Mouse (Mus musculus): ENCODE results near the gene Igsf23. TPM values are rescaled to one million over a fixed set of nuclear protein-coding genes. Genes with fewer than 3 reads are reported as not detected.

Igsf23 gene
- polyA plus RNA-seq, 1 experiment: 22.4 TPM

DNA sequence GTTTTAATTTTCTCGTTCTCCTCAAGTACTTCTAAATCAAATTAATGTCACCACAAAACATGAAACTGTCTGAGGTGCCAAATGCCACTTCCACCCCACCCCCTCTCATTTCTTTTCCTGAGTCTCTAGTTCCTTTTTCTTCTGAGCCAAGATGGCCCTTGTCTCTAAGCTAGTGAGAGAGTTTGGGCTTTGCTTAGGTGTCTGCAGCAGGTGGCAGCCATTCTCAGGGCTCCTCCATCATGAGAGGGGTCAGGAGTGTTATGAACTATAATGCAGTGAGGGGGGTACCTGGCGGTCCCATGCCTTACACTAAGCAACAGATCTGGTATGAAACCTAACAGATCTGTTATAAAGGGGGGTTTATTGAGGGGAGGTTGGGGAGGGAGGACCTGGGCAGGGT, 27.2 kb downstream of the Igsf23 start:
- H3K36me3 ChIP-seq (ENCODE audit: control insufficient read depth, insufficient read depth, low read length): peaks cover 3% of the 10 kb centered on the region
- WGBS: 12% methylated on average over 2 of the region's 2 CpGs
- H3K4me1 ChIP-seq (replicated peaks; ENCODE audit: control insufficient read depth, insufficient read depth, low read length): peaks cover 50% of the 10 kb centered on the region
- peak overlapping the region; percentile 97 for H3K27ac ChIP-seq (ENCODE audit: control insufficient read depth, insufficient read depth, low read length)
- no peaks in the 10 kb centered on the region for H3K27me3 ChIP-seq (ENCODE audit: control insufficient read depth, insufficient read depth, low read length)
- no peak for DNase-seq
- no peak overlapping the region for H3K4me3 ChIP-seq (ENCODE audit: control insufficient read depth, insufficient read depth, low read length)
- TF ChIP-seq CTCF (IDR thresholded peaks at IDR 0.05; ENCODE audit: borderline replicate concordance, control insufficient read depth, extremely low read depth, insufficient read depth, low read length, poor library complexity) (no peak), POLR2A (IDR thresholded peaks at IDR 0.05; ENCODE audit: control insufficient read depth, extremely low read depth, insufficient read depth, low read length, poor library complexity) (no peak)

DNA sequence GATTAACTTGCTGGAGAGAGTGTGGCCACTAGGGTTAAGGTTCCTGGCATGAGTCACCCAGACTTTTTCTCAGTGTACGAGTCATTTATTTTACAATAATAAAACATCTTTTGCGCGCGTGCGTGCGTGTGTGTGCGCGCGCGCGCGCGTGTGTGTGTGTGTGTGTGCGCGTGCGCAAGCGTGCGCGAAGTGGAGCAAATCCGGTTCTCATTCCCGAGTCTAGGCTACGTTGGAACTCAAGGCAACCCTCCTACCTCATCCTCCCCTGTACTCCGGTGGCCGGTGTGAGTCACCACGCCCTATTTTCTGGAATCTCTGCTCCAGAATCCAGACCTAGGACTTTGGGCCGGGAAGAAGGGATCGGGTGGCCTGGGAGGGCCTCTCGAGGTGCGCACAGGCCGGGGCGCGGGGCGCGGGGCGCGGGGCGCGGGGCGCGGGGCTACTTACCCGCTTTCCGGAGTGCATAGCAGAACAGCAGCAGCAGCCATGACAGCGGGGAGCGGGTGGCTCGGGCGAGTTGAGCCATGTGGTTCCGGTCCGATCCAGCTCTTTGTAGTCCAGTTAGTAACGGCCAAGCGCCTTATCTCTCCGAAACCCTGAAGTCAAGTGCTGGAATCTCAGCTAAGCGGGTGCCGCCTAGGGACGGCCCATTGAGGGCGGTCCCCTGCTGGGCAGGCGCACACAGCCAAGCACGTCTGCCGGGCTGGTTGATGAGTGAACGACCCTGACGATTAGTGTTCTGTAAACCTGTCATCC, 29.9 kb downstream of the Igsf23 start, which contains the start of gene Pvr:
Gene Pvr, minus strand, starts transcription at position 655 of the 756 bp plus-strand sequence.
- peak within 1 kb of the TSS; percentile 80 for H3K4me3 ChIP-seq (ENCODE audit: control insufficient read depth, insufficient read depth, low read length)
- DNase-seq: peak; percentile 74
- H3K36me3 ChIP-seq (ENCODE audit: control insufficient read depth, insufficient read depth, low read length): peaks cover 26% of the 10 kb centered on the region
- H3K4me1 ChIP-seq (replicated peaks; ENCODE audit: control insufficient read depth, insufficient read depth, low read length): peaks cover 40% of the 10 kb centered on the region
- under 1% methylated on average over 60 of the region's 60 CpGs for WGBS
- H3K27me3 ChIP-seq (ENCODE audit: control insufficient read depth, insufficient read depth, low read length): no peaks in the 10 kb centered on the region
- H3K27ac ChIP-seq (ENCODE audit: control insufficient read depth, insufficient read depth, low read length): peak within 1 kb of the TSS; percentile 68
- TF ChIP-seq POLR2A (IDR thresholded peaks at IDR 0.05; ENCODE audit: control insufficient read depth, extremely low read depth, insufficient read depth, low read length, poor library complexity) (no peak), CTCF (IDR thresholded peaks at IDR 0.05; ENCODE audit: borderline replicate concordance, control insufficient read depth, extremely low read depth, insufficient read depth, low read length, poor library complexity) (0 out of 2 replicates have a peak, but pooled peaks have one; percentile 10)

DNA sequence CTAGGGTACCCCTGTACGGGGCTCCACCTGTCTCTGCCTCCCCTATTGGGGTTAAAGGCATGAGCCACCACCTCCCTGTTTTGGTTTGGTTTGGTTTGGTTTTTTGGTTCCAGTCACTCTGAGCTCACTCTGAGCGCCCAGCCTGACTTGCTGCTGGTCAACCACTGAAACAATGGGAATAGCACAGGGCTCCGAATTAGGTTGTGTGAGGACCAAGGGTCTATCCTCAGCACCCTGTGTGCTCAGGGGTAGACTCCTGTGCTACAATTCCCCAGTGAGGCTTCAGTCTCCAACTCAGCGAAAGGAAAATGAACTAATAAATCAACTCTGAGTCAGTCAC, 30.4 kb downstream of the Igsf23 start:
- WGBS: 37% methylated on average over 4 of the region's 4 CpGs
- no peaks in the 10 kb centered on the region for H3K27me3 ChIP-seq (ENCODE audit: control insufficient read depth, insufficient read depth, low read length)
- peak overlapping the region; percentile 38; the same call in 1 of the 2 replicates for H3K27ac ChIP-seq (ENCODE audit: control insufficient read depth, insufficient read depth, low read length)
- TF ChIP-seq POLR2A (IDR thresholded peaks at IDR 0.05; ENCODE audit: control insufficient read depth, extremely low read depth, insufficient read depth, low read length, poor library complexity): no peak
- TF ChIP-seq CTCF (IDR thresholded peaks at IDR 0.05; ENCODE audit: borderline replicate concordance, control insufficient read depth, extremely low read depth, insufficient read depth, low read length, poor library complexity): no peak
- peak overlapping the region; percentile 80 for H3K4me3 ChIP-seq (ENCODE audit: control insufficient read depth, insufficient read depth, low read length)
- peaks cover 31% of the 10 kb centered on the region for H3K36me3 ChIP-seq (ENCODE audit: control insufficient read depth, insufficient read depth, low read length)
- peaks cover 40% of the 10 kb centered on the region for H3K4me1 ChIP-seq (replicated peaks; ENCODE audit: control insufficient read depth, insufficient read depth, low read length)
- DNase-seq: no peak

- no peak for DNase-seq
- Histone ChIP-seq H3K36me3 (ENCODE audit: control insufficient read depth, insufficient read depth, low read length) (peaks cover 59% of the 10 kb centered on the region), H3K4me3 (ENCODE audit: control insufficient read depth, insufficient read depth, low read length) (no peak overlapping the region), H3K27me3 (ENCODE audit: control insufficient read depth, insufficient read depth, low read length) (no peaks in the 10 kb centered on the region), H3K27ac (ENCODE audit: control insufficient read depth, insufficient read depth, low read length) (peak overlapping the region; percentile 10; the same call in 1 of the 2 replicates), H3K4me1 (replicated peaks; ENCODE audit: control insufficient read depth, insufficient read depth, low read length) (peaks cover 30% of the 10 kb centered on the region)
- 94% methylated on average over 7 of the region's 7 CpGs for WGBS
- no peak for TF ChIP-seq CTCF (IDR thresholded peaks at IDR 0.05; ENCODE audit: borderline replicate concordance, control insufficient read depth, extremely low read depth, insufficient read depth, low read length, poor library complexity)
- TF ChIP-seq POLR2A (IDR thresholded peaks at IDR 0.05; ENCODE audit: control insufficient read depth, extremely low read depth, insufficient read depth, low read length, poor library complexity): no peak
Measured at GRCm38 (mm10) chr7:19914558-19914957, 36.0 kb downstream of the Igsf23 start.

DNA sequence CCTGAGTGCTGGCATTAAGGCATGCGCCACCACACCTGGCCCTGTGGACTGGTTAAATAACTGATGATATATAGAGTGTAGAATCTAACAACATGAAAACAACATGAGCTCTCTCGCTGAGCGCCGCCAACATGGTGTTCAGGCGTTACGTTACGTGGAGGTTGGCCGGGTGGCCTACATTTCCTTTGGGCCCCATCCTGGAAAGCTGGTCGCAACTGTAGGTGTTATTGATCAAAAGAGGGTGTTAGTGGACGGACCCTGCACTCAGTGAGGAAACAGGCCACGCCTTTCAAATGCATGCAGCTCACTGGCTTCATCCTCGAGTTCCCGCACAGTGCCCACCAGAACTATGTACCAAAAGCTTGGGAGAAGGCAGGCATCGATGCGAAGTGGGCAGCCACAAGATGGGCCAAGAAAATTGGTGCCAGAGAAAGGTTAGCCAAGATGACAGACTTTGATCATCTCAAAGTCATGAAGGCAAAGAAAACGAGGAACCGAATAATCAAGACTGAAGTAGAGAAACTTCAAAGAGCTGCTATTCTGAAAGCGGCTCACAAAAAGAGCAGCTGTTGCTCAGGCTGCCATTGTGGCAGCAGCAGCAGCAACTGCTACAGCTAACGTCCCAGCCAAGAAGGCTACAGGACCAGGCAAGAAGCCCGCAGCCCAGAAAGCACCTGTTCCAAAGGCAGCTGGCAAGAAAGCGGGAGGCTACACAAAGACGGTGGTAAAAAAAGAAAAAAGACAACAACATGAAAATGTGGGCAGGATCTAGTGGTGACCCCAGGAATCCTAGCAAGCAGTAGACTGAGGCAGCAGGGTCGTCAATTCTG, 38.6 kb downstream of the Igsf23 start:
- TF ChIP-seq POLR2A (IDR thresholded peaks at IDR 0.05; ENCODE audit: control insufficient read depth, extremely low read depth, insufficient read depth, low read length, poor library complexity) (0 out of 2 replicates have a peak, but pooled peaks have one; percentile 4), CTCF (IDR thresholded peaks at IDR 0.05; ENCODE audit: borderline replicate concordance, control insufficient read depth, extremely low read depth, insufficient read depth, low read length, poor library complexity) (peak; percentile 33; the same call in 1 of the 2 replicates)
- Histone ChIP-seq H3K36me3 (ENCODE audit: control insufficient read depth, insufficient read depth, low read length) (peaks cover 61% of the 10 kb centered on the region), H3K27ac (ENCODE audit: control insufficient read depth, insufficient read depth, low read length) (peak overlapping the region; percentile 97), H3K4me3 (ENCODE audit: control insufficient read depth, insufficient read depth, low read length) (no peak overlapping the region), H3K4me1 (replicated peaks; ENCODE audit: control insufficient read depth, insufficient read depth, low read length) (peaks cover 24% of the 10 kb centered on the region), H3K27me3 (ENCODE audit: control insufficient read depth, insufficient read depth, low read length) (no peaks in the 10 kb centered on the region)
- WGBS: 55% methylated on average over 23 of the region's 23 CpGs
- peak; percentile 62 for DNase-seq

GRCm38 (mm10) chr7:19911292-19911658, 39.3 kb downstream of the Igsf23 start:
- WGBS: 77% methylated on average over 6 of the region's 6 CpGs
- no peak for DNase-seq
- Histone ChIP-seq H3K27me3 (ENCODE audit: control insufficient read depth, insufficient read depth, low read length) (no peaks in the 10 kb centered on the region), H3K4me1 (replicated peaks; ENCODE audit: control insufficient read depth, insufficient read depth, low read length) (peaks cover 24% of the 10 kb centered on the region), H3K36me3 (ENCODE audit: control insufficient read depth, insufficient read depth, low read length) (peaks cover 61% of the 10 kb centered on the region), H3K27ac (ENCODE audit: control insufficient read depth, insufficient read depth, low read length) (peak overlapping the region; percentile 97), H3K4me3 (ENCODE audit: control insufficient read depth, insufficient read depth, low read length) (no peak overlapping the region)
- TF ChIP-seq POLR2A (IDR thresholded peaks at IDR 0.05; ENCODE audit: control insufficient read depth, extremely low read depth, insufficient read depth, low read length, poor library complexity): no peak
- no peak for TF ChIP-seq CTCF (IDR thresholded peaks at IDR 0.05; ENCODE audit: borderline replicate concordance, control insufficient read depth, extremely low read depth, insufficient read depth, low read length, poor library complexity)

All from thymus, adult 2 months (tissue).